Mouse (Mus musculus) lung, embryonic 16.5 days (tissue): Measurements from ENCODE around the gene Xpo5. TPM values are rescaled to one million over a fixed set of nuclear protein-coding genes. Genes with fewer than 3 reads are reported as not detected.

ENCODE experiments used
- ATAC-seq: fragments of 200-750 bp; cut with Nextera tagmentation; 2 replicates; pipeline ENCODE4 v1.8.0; 2017; ENCODE audit warnings: low read depth, mild to moderate bottlenecking, moderate library complexity
- H3K27ac ChIP-seq: fragments of 300-500 bp; sonication (generic); 2 replicates; pipeline ENCODE4 v1.5.1; 2014; ENCODE audit warnings: mild to moderate bottlenecking, control low read depth, low read length
- H3K27me3 ChIP-seq: fragments of 300-500 bp; sonication (generic); 2 replicates; pipeline ENCODE4 v1.6.1; 2014; ENCODE audit warnings: low read depth, low read length, mixed read lengths; ENCODE audit not compliant: control insufficient read depth, insufficient read depth
- H3K36me3 ChIP-seq: fragments of 300-500 bp; sonication (generic); 2 replicates; pipeline ENCODE4 v1.6.1; 2014; ENCODE audit warnings: low read length; ENCODE audit not compliant: control insufficient read depth, insufficient read depth
- H3K4me1 ChIP-seq: fragments of 300-500 bp; sonication (generic); replicated peaks from 2 replicates; pipeline ENCODE4 v1.6.1; 2014; ENCODE audit warnings: low read length, mixed read lengths; ENCODE audit not compliant: control insufficient read depth, insufficient read depth
- H3K4me2 ChIP-seq: fragments of 300-500 bp; sonication (generic); 2 replicates; pipeline ENCODE4 v1.6.1; 2014; ENCODE audit warnings: low read depth, low read length, control low read depth
- H3K4me3 ChIP-seq: fragments of 300-500 bp; sonication (generic); 2 replicates; pipeline ENCODE4 v1.5.1; 2014; ENCODE audit warnings: mild to moderate bottlenecking, low read length, control low read depth
- H3K9ac ChIP-seq: fragments of 300-500 bp; sonication (generic); 2 replicates; pipeline ENCODE4 v1.6.1; 2014; ENCODE audit warnings: low read length, control low read depth
- H3K9me3 ChIP-seq: fragments of 300-500 bp; sonication (generic); 2 replicates; pipeline ENCODE4 v1.6.1; 2016; ENCODE audit warnings: low read length; ENCODE audit not compliant: control insufficient read depth
- WGBS: fragments of 180-500 bp; shearing (Covaris S2); extraction: QIAGEN DNeasy Blood & Tissue Kit; methylation state at CpG from one replicate; pipeline ENCODE4 v1.1.7; 2014; 5-methylcytosine and 5-hydroxymethylcytosine counted together
- polyA plus RNA-seq: library from polyadenylated mRNA; unstranded; fragments of >200 nt; fragmentation: Nextera tagmentation; extraction: Ambion mirVana; gene quantifications from 2 replicates; pipeline ENCODE4 v1.2.1, GENCODE M21; 2015

Xpo5 gene
- polyA plus RNA-seq, 1 experiment from 2014 or later, result 33.8 TPM

DNA sequence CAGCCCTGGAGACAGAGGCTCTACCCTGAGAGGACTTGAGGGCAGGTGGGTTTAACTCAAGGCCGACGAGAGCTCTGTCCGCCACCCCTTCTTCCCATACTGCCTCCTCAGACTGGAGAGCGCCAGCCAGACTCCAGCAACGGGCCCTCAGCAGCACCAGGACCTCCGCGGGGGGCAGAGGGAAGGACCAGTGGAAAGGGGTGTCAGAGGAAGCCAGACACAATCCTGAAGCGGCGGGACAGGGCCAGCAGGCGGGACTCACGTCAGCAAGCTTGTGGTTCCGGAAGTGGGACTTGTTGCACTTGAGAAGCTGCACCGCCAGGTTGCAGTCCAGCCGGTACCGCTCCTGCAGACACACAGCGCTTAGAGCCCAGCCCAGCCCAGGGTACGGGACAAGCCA is 57.1 kb downstream of the Xpo5 start:
- Histone ChIP-seq H3K4me1 (no peaks in the 10 kb centered on the region), H3K9ac (no peak overlapping the region), H3K9me3 (peaks cover 5% of the 10 kb centered on the region; the same call in 1 of the 2 replicates), H3K27ac (no peak overlapping the region), H3K27me3 (peaks cover 7% of the 10 kb centered on the region), H3K36me3 (peaks cover 46% of the 10 kb centered on the region), H3K4me3 (no peak overlapping the region), H3K4me2 (no peak overlapping the region)
- ATAC-seq, result no peak
- WGBS, result 85% methylated on average over 17 of the region's 17 CpGs

DNA sequence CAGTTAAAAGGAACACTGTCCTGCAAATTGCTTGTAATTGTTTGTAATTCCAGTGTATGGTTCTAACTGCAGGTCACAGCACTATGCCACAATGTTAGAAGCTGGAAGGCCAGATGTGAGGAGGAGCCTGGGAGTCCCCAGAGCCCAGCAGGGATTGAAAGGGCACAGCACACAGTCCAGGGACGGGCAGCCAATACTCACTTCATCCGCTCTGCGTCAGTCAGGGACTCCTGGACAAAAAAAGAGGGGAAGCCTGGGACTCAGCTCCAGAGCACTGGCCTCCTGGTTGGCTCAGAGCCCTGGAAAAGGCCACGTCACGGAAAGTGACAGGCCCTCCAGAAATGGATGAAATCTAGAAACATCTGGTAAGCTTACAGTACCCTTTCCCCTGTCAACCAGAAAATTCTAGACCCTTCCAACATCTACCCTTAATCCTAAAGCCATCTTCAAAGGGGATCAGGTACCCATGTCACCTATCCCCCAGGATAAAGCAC is 59.7 kb downstream of the Xpo5 start:
- H3K4me1 ChIP-seq, result peaks cover 10% of the 10 kb centered on the region
- no peak for ATAC-seq
- H3K9ac ChIP-seq, result no peak overlapping the region
- no peaks in the 10 kb centered on the region for H3K9me3 ChIP-seq
- H3K27ac ChIP-seq, result no peak overlapping the region
- peaks cover 41% of the 10 kb centered on the region for H3K36me3 ChIP-seq
- H3K4me2 ChIP-seq, result no peak overlapping the region
- H3K27me3 ChIP-seq, result no peaks in the 10 kb centered on the region
- H3K4me3 ChIP-seq, result no peak overlapping the region
- 87% methylated on average over 5 of the region's 5 CpGs for WGBS

DNA sequence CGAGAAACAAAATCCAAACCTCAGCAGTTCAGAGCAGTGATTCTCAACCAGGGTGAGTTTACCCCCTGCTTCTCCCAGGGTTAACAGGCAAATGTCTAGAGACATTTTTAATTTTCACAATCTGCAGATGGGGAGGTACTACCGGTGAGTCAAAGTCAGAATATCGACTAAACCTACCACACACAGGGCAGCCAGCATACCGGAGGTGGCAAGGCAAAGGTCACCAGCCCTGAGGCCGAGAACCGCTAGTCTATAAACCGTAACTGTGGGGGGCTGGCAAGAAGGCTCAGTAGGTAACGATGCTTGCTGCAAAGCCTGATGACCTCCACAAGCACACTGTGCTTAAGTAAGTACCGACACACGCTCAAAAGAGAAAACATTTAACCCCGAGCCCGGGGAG is 62.9 kb downstream of the Xpo5 start:
- peaks cover 24% of the 10 kb centered on the region for H3K36me3 ChIP-seq
- no peak overlapping the region for H3K4me3 ChIP-seq
- H3K27ac ChIP-seq, result peak overlapping the region; percentile 86
- no peaks in the 10 kb centered on the region for H3K27me3 ChIP-seq
- H3K4me2 ChIP-seq, result no peak overlapping the region
- peak overlapping the region; percentile 31; the same call in 1 of the 2 replicates for H3K9ac ChIP-seq
- 80% methylated on average over 12 of the region's 12 CpGs for WGBS
- no peak for ATAC-seq
- no peaks in the 10 kb centered on the region for H3K9me3 ChIP-seq
- H3K4me1 ChIP-seq, result peaks cover 19% of the 10 kb centered on the region

DNA sequence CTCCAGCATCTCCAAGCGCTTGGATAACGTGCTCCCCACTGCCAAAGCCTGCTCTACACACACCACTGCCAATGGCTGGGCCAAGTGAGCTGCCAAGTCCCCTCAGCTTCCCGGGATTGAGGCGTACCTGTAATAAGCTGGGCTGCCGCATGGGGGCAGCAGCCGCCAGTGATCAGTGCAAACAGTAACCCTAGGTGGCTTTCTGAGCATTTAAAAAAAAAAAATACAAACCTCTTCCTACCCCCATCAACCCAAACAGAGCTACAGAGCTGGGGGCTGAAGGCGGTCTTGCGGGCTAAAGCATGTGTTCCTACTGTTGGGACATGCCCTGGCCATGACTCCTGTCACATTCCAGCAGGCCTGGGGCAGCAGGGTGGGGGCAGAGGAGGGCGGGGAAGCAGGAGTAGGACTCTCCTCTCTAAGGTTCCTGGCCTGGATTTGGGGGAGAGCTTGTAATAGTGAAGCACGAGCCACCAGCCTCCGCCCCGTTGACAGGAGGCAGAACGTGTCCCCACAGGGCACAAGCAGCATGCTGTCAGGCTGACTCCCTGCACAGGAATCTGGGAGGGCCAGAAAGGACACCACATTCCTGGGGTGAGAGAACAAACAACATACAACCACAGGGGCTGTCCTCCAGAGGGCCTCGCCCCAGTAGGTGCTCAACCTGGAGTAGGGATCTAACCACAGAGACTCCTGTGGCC is 63.5 kb downstream of the Xpo5 start:
- H3K4me2 ChIP-seq, result no peak overlapping the region
- WGBS, result 15% methylated on average over 14 of the region's 14 CpGs
- H3K4me1 ChIP-seq, result peaks cover 21% of the 10 kb centered on the region
- H3K27me3 ChIP-seq, result no peaks in the 10 kb centered on the region
- H3K27ac ChIP-seq, result peak overlapping the region; percentile 86
- H3K9me3 ChIP-seq, result no peaks in the 10 kb centered on the region
- peak; percentile 88 for ATAC-seq
- H3K9ac ChIP-seq, result peak overlapping the region; percentile 31; the same call in 1 of the 2 replicates
- no peak overlapping the region for H3K4me3 ChIP-seq
- H3K36me3 ChIP-seq, result peaks cover 21% of the 10 kb centered on the region

- ATAC-seq, result no peak
- H3K4me3 ChIP-seq, result no peak overlapping the region
- H3K27me3 ChIP-seq, result no peaks in the 10 kb centered on the region
- 57% methylated on average over 6 of the region's 6 CpGs for WGBS
- no peaks in the 10 kb centered on the region for H3K9me3 ChIP-seq
- peaks cover 20% of the 10 kb centered on the region for H3K36me3 ChIP-seq
- H3K4me2 ChIP-seq, result no peak overlapping the region
- H3K9ac ChIP-seq, result no peak overlapping the region
- H3K4me1 ChIP-seq, result peaks cover 21% of the 10 kb centered on the region
- peak overlapping the region; percentile 86 for H3K27ac ChIP-seq
These were observed 64.4 kb downstream of the Xpo5 start for GRCm38 (mm10) chr17:46266986-46267385.

- WGBS, result 86% methylated on average over 7 of the region's 7 CpGs
- no peaks in the 10 kb centered on the region for H3K27me3 ChIP-seq
- H3K36me3 ChIP-seq, result peaks cover 16% of the 10 kb centered on the region
- H3K27ac ChIP-seq, result peak overlapping the region; percentile 86
- no peak overlapping the region for H3K4me2 ChIP-seq
- ATAC-seq, result no peak
- H3K9me3 ChIP-seq, result no peaks in the 10 kb centered on the region
- H3K9ac ChIP-seq, result no peak overlapping the region
- H3K4me1 ChIP-seq, result peaks cover 21% of the 10 kb centered on the region
- H3K4me3 ChIP-seq, result no peak overlapping the region
These were observed 64.9 kb downstream of the Xpo5 start for GRCm38 (mm10) chr17:46267511-46267910.

GRCm38 (mm10) chr17:46268026-46268720 is 65.6 kb downstream of the Xpo5 start:
- Histone ChIP-seq H3K9me3 (no peaks in the 10 kb centered on the region), H3K9ac (no peak overlapping the region), H3K4me2 (no peak overlapping the region), H3K27me3 (no peaks in the 10 kb centered on the region), H3K36me3 (peaks cover 16% of the 10 kb centered on the region), H3K4me1 (peaks cover 21% of the 10 kb centered on the region), H3K27ac (no peak overlapping the region), H3K4me3 (no peak overlapping the region)
- no peak for ATAC-seq
- 68% methylated on average over 10 of the region's 10 CpGs for WGBS

DNA sequence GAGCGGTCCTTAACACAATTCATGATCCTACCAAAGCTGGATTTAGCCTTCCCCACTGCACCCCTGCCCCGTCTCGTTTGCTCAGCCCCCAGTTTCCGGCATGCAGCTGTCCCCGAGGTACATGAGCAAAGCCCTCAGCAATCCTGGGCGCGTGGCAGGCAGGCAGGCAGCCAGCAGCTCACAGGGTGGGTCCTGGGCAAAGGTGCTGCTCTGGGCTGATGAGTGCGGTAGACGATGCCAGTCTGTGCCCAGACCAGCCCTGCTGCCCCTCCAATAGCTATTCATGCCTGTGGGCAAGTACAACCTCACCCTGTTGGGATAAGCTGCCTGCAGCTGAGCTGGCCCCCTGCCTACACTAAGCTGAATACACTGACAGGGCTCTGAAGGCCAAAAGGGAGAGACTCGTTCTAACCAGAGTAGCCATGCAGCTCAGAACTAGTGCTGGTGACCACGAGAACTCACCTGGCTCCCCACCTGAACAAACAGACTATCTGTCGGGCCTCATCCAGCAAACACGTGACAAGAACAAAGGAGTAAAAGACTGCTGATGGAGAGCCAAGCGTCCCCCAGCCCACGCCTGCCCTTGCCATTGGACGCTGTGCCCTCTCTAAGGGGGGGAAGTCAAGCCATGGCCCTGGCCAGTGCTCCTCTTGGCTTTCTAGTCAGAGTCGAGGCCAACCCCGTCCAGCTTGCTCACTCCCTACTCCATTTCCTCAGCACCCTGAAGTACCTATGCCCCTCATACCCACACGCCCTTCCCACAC is 67.4 kb downstream of the Xpo5 start:
- ATAC-seq, result peak; percentile 21; the same call in 1 of the 2 replicates
- Histone ChIP-seq H3K36me3 (peaks cover 9% of the 10 kb centered on the region), H3K27ac (peak overlapping the region; percentile 47; the same call in 1 of the 2 replicates), H3K9ac (peak overlapping the region; percentile 37; the same call in 1 of the 2 replicates), H3K4me1 (peaks cover 21% of the 10 kb centered on the region), H3K9me3 (no peaks in the 10 kb centered on the region), H3K4me2 (no peak overlapping the region), H3K27me3 (no peaks in the 10 kb centered on the region), H3K4me3 (no peak overlapping the region)
- 61% methylated on average over 19 of the region's 19 CpGs for WGBS

- Histone ChIP-seq H3K4me1 (peaks cover 11% of the 10 kb centered on the region; the same call in 1 of the 2 replicates), H3K4me3 (no peak overlapping the region), H3K9ac (no peak overlapping the region), H3K27me3 (no peaks in the 10 kb centered on the region), H3K4me2 (no peak overlapping the region), H3K27ac (no peak overlapping the region), H3K36me3 (peaks cover 9% of the 10 kb centered on the region), H3K9me3 (no peaks in the 10 kb centered on the region)
- no peak for ATAC-seq
- WGBS, result 88% methylated on average over 2 of the region's 2 CpGs
These were observed 69.5 kb downstream of the Xpo5 start for GRCm38 (mm10) chr17:46272058-46272457.
